Mouse (Mus musculus) kidney, embryonic 14.5 days (tissue): ENCODE results near the gene Kcnj6. TPM values are rescaled to one million over a fixed set of nuclear protein-coding genes. Genes with fewer than 3 reads are reported as not detected.

Experiments used
- ATAC-seq: fragments of 200-750 bp; cut with Nextera tagmentation; 2 replicates; pipeline ENCODE4 v1.8.0; 2017; ENCODE audit warnings: moderate number of reproducible peaks, mild to moderate bottlenecking, moderate TSS enrichment, moderate library complexity; ENCODE audit not compliant: low FRiP score, low TSS enrichment
- H3K27ac ChIP-seq: fragments of 300-500 bp; sonication (generic); 2 replicates; pipeline ENCODE4 v1.5.1; 2014; ENCODE audit warnings: low read depth, mild to moderate bottlenecking, low read length, moderate library complexity, mixed read lengths
- H3K27me3 ChIP-seq: fragments of 300-500 bp; sonication (generic); 2 replicates; pipeline ENCODE4 v1.6.1; 2014; ENCODE audit warnings: mild to moderate bottlenecking, low read length; ENCODE audit not compliant: control insufficient read depth, insufficient read depth
- H3K36me3 ChIP-seq: fragments of 300-500 bp; sonication (generic); 2 replicates; pipeline ENCODE4 v1.6.1; 2014; ENCODE audit warnings: low read length, mixed read lengths; ENCODE audit not compliant: control insufficient read depth, insufficient read depth
- H3K4me1 ChIP-seq: fragments of 300-500 bp; sonication (generic); 2 replicates; pipeline ENCODE4 v1.6.1; 2014; ENCODE audit warnings: low read length, mixed read lengths; ENCODE audit not compliant: control insufficient read depth, insufficient read depth
- H3K4me2 ChIP-seq: fragments of 300-500 bp; sonication (generic); replicated peaks from 2 replicates; pipeline ENCODE4 v1.6.1; 2014; ENCODE audit warnings: low read depth, mild to moderate bottlenecking, low read length
- H3K4me3 ChIP-seq: fragments of 300-500 bp; sonication (generic); 2 replicates; pipeline ENCODE4 v1.5.1; 2014; ENCODE audit warnings: mild to moderate bottlenecking, low read length
- H3K9ac ChIP-seq: fragments of 300-500 bp; sonication (generic); 2 replicates; pipeline ENCODE4 v1.6.1; 2014; ENCODE audit warnings: low read depth, mild to moderate bottlenecking, low read length, moderate library complexity
- H3K9me3 ChIP-seq: fragments of 300-500 bp; sonication (generic); 2 replicates; pipeline ENCODE4 v1.6.1; 2016; ENCODE audit warnings: low read length; ENCODE audit not compliant: control insufficient read depth
- WGBS: fragments of 180-500 bp; shearing (Covaris S2); extraction: QIAGEN DNeasy Blood & Tissue Kit; methylation state at CpG from one replicate; pipeline ENCODE4 v1.1.7; 2014; 5-methylcytosine and 5-hydroxymethylcytosine counted together
- microRNA-seq: library from miRNA; unstranded; fragments of <30 nt; microRNA quantifications from one replicate; pipeline ENCODE4, GENCODE M21; 2016
- polyA plus RNA-seq: library from polyadenylated mRNA; unstranded; fragments of >200 nt; fragmentation: Nextera tagmentation; extraction: Ambion mirVana; gene quantifications from 2 replicates; pipeline ENCODE4 v1.2.1, GENCODE M21; 2014

The Kcnj6 gene
- polyA plus RNA-seq, 1 experiment from 2014 or later, result not detected

DNA sequence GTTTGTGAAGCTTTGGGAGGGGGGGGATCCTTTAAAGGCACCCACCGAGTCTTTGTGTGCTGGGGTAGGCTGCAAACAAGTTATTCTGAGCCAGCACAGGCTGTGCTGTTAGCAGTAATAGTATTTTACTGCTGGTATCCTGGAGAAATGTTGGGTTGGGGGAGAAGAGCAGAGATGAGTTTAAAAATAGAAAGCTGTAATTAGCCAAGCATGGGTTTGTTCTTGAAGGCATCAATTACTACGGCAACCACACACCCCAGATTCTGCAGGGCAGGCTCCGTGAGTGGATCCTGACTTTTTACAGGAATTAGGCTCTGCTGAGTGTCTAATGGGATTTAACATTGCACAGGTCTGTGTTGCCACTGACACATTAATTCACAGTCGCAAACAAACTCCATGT, 278.6 kb downstream of the Kcnj6 start:
- Histone ChIP-seq H3K4me3 (no peak overlapping the region), H3K4me2 (no peak overlapping the region), H3K27me3 (no peaks in the 10 kb centered on the region), H3K27ac (no peak overlapping the region), H3K4me1 (no peaks in the 10 kb centered on the region), H3K9ac (no peak overlapping the region), H3K36me3 (no peaks in the 10 kb centered on the region), H3K9me3 (peaks cover 10% of the 10 kb centered on the region)
- WGBS, result 52% methylated on average over 4 of the region's 4 CpGs
- ATAC-seq, result no peak

DNA sequence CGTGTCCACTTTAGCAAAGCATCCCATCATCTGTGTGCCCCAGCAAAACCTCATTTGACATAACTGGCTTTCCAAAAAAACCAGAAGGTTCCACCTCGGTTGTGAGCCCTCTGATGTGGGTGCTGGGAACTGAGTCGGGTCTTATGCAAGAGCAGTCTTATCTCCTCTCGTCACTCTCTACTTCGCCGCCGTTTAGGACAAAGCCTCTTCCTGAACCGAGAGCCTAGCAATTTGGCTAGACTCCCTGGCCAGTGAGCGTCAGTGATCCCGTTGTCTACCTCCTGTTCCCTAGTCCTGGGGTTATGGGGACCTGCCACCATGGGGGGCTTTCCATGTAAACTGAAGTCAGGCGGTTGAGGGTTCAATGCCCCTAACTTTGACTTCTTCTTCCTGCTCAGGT, 280.4 kb downstream of the Kcnj6 start:
- 93% methylated on average over 11 of the region's 11 CpGs for WGBS
- Histone ChIP-seq H3K36me3 (no peaks in the 10 kb centered on the region), H3K9me3 (peaks cover 10% of the 10 kb centered on the region), H3K4me2 (no peak overlapping the region), H3K4me1 (no peaks in the 10 kb centered on the region), H3K9ac (no peak overlapping the region), H3K27me3 (0 out of 2 replicates have a peak, but pooled peaks cover 4% of the 10 kb centered on the region), H3K4me3 (no peak overlapping the region), H3K27ac (no peak overlapping the region)
- no peak for ATAC-seq

DNA sequence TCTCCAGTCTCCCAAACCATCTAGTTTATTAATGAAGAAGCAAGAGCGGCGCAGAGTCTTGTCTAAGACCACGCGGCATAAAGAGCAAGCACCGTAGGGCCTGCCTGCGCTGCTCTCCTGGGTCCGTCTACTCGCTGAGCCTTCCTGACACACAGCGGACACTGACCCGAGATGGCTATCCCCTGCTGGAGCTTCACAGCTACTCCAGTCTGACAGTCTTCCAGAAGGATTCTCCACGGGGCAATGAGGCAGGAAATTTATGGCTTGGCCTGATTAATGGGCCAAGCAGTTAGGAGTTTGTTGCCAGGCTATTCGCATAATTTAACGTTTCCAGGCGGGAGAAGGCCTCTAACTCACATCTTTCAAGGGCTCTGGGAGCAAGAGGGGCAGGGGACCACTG, 283.0 kb downstream of the Kcnj6 start:
- Histone ChIP-seq H3K4me1 (no peaks in the 10 kb centered on the region), H3K27ac (no peak overlapping the region), H3K27me3 (0 out of 2 replicates have a peak, but pooled peaks cover 4% of the 10 kb centered on the region), H3K4me2 (0 out of 2 replicates have a peak overlapping the region, but pooled peaks have one; percentile 2), H3K9ac (no peak overlapping the region), H3K4me3 (no peak overlapping the region), H3K9me3 (peaks cover 10% of the 10 kb centered on the region), H3K36me3 (no peaks in the 10 kb centered on the region)
- peak; percentile 74 for ATAC-seq
- WGBS, result 12% methylated on average over 14 of the region's 14 CpGs

DNA sequence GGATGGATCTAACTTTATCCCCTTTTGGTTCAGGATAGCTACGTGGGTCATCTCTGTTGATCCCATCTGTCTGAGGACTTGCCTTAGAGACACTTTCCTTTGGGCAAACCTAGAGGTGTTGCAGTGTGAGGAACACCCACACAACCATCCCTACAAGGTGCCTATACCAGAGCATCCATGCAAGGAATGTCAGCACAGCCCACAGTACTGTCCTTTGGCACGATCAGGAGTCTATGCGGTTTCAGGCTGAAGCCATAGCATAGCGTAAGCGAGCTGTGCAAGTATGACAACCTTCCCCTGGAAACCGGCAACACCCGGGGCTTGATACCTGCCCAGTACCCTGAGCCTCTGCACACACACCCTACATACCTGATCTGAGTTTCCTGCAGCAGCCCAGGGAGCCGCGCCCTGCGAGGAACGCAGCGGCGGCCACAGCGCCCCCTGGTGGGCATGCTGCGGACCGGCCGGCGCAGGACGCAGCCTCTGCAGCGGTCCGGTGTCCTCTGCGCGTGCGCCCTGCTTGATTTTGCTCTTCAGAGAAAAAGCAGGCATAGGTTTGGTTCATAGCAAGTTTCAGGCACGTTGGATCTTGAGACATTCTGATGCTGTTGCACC, 283.9 kb downstream of the Kcnj6 start:
- H3K4me1 ChIP-seq, result no peaks in the 10 kb centered on the region
- H3K27me3 ChIP-seq, result 0 out of 2 replicates have a peak, but pooled peaks cover 4% of the 10 kb centered on the region
- peak overlapping the region; percentile 42 for H3K4me2 ChIP-seq
- peak overlapping the region; percentile 10; the same call in 1 of the 2 replicates for H3K4me3 ChIP-seq
- H3K9me3 ChIP-seq, result peaks cover 10% of the 10 kb centered on the region
- no peaks in the 10 kb centered on the region for H3K36me3 ChIP-seq
- 11% methylated on average over 25 of the region's 25 CpGs for WGBS
- H3K27ac ChIP-seq, result no peak overlapping the region
- no peak overlapping the region for H3K9ac ChIP-seq
- peak; percentile 89 for ATAC-seq

DNA sequence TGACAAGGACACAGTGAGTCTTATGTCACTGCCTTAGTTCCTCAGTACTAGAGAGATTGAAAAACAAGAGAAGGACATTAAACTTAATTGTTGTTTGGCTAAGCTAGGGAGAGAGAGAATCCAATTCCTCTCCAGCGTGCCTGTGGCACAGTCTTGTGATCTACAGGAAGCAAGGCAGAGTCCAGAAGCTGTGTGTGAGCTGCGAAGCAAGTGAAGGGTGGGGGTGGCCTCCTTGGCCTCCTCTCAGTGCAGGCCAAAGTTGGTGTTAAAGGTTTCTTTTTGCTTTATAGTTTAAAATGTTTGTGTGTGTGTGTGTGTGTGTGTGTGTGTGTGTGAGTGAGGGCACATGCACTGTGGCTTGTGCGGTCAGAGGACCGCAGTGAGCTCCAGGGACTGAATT, 295.5 kb downstream of the Kcnj6 start:
- 64% methylated on average over 4 of the region's 4 CpGs for WGBS
- Histone ChIP-seq H3K4me2 (no peak overlapping the region), H3K9me3 (no peaks in the 10 kb centered on the region), H3K4me1 (no peaks in the 10 kb centered on the region), H3K27ac (no peak overlapping the region), H3K4me3 (no peak overlapping the region), H3K9ac (no peak overlapping the region), H3K36me3 (no peaks in the 10 kb centered on the region), H3K27me3 (no peaks in the 10 kb centered on the region)
- no peak for ATAC-seq

DNA sequence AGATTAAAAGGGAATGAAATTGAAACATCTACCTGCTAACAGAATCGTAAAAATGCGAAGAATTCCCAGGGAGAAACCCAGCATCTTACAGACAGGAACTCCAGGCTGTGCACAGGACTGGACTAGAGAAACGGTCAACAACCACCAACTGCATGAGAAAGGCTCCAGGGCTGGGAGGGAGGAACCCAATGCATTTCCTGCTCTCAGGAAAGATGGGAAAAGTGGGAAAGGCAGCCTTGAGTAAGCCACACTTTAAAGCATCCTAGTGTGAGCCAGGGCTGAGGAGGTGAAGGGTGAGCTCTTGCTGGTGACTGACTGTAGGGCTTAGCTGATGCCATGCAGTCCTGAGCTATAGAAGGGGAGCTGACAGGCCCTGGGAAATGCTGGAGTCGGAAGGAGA, 296.4 kb downstream of the Kcnj6 start:
- WGBS, result 76% methylated on average over 4 of the region's 4 CpGs

More for the DNA sequence above, 296.4 kb downstream of the Kcnj6 start:
- no peak overlapping the region for H3K9ac ChIP-seq
- H3K27ac ChIP-seq, result no peak overlapping the region
- no peaks in the 10 kb centered on the region for H3K4me1 ChIP-seq
- H3K4me2 ChIP-seq, result no peak overlapping the region
- no peak overlapping the region for H3K4me3 ChIP-seq
- H3K9me3 ChIP-seq, result no peaks in the 10 kb centered on the region
- no peak for ATAC-seq
- no peaks in the 10 kb centered on the region; the same call in 1 of the 2 replicates for H3K36me3 ChIP-seq
- no peaks in the 10 kb centered on the region for H3K27me3 ChIP-seq

Small RNAs within 50 kb of the gene (microRNA-seq; reads per million reads assigned to microRNA genes)
- not detected for gene Gm22745
